Mouse (Mus musculus): ENCODE measurements around the gene Kif19a.

Gene Kif19a

GRCm38 (mm10) chr11:114764820-114765818 lies at the start of gene Kif19a:
Kif19a (plus strand) TSS chr11:114765388.
- no peak for DNase-seq (ENCODE audit: low read depth)

- no peak for DNase-seq (ENCODE audit: low read depth)
Observed at GRCm38 (mm10) chr11:114715531-114715930, 49.7 kb upstream of the Kif19a start.

DNA sequence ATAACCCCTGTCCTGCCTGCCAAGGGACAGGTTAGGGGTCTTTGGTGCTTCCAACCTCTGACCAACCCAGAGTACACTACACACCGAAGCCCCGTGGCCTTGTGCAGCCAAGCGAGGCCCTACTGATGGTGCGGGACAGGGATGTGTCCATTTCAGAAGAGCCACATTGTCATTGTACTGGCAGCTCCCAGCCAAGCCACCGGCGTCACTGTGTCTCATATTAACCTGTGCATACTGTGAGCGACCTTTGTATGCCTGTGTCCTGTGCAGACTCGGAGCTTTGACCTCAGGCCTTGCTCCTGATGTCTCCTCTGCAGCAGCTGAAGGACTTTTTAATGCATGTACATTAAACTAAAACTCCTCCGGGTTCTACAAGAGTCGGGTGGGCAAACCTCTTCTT lies 44.7 kb upstream of the Kif19a start:
- no peak for DNase-seq (ENCODE audit: low read depth)

DNA sequence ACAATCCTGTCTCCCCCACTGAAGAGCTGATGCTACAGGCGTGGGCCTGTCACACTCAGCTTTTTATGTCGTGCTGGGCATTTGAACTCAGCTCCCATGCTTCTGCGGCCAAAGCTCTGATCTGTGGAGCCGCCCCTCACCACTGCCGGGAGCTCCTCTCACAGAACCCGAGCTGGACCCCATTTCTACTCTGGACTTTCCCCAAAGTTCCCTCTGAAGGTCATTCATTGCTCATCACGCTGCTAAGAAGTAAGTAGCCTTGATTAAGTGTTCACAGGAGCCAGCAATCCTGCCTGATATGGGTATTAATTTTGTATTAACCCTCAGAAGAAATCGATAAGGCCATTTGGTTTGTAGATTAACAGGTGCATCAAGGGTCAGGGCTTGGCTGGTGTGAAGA lies 42.8 kb upstream of the Kif19a start:
- DNase-seq (ENCODE audit: low read depth) = no peak

DNA sequence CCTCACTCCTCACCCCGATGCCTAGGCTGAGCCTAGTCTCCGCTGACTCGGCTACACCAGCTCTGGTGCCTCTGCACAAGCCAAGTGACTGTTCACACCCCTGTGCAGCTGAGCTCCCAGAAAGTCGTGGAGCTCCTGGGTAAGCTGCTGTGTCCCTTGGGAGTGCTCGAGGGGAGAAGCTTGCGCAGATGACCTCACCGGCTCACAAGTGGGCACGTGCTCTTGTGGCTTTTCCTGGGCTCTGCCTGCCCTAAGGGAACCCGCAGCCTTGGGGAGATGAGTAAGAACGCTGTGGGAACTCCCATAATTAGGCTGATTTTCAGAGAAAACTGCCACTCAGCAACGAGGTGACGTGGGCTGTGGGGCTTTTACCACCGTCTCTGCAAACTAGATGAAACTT lies 42.2 kb upstream of the Kif19a start:
- DNase-seq (ENCODE audit: low read depth) = no peak

DNA sequence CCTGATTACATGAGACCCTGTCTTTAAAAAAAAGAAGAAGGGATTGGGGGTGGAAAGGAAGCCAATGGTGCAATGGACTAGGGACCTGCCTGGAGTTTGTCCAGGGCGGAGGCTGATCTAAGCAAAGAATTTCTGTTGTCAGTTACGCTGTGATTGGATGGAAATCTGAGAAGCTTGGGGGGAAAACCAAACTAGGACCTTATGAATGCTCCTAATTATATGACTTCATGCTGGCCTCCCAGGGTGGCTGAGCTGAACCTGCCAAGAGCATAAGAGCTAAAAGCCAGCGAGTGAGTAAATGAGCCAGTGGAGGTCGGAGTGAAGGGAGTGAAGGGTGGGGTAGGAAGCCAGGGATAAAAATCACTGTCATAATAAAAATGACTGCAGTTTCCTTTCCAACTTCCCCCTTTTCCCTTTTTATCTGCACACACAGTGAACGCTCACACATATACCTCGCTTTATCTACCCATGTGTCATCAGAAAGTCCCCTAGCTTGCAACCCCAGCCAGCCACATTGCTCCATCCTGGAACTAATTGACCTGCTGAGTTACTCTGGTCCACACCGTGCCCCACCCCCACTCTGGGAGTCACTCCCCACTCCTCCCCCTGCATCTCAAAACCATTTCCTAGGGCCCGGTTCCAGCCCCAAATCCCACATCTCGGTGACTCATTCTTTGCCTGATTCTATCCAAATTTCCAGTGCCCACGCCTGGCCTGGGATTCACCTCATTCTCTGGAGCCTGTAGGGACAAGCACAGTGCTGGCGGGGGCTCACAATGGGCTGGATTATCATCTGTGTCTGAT lies 40.2 kb upstream of the Kif19a start:
- DNase-seq (ENCODE audit: low read depth) = no peak

GRCm38 (mm10) chr11:114726965-114727825 lies 38.0 kb upstream of the Kif19a start, which contains the start of gene Dnaic2:
Dnaic2 (plus strand) TSS chr11:114727408.
- no peak for DNase-seq (ENCODE audit: low read depth)

GRCm38 (mm10) chr11:114727826-114728186 lies 37.4 kb upstream of the Kif19a start:
- no peak for DNase-seq (ENCODE audit: low read depth)

DNA sequence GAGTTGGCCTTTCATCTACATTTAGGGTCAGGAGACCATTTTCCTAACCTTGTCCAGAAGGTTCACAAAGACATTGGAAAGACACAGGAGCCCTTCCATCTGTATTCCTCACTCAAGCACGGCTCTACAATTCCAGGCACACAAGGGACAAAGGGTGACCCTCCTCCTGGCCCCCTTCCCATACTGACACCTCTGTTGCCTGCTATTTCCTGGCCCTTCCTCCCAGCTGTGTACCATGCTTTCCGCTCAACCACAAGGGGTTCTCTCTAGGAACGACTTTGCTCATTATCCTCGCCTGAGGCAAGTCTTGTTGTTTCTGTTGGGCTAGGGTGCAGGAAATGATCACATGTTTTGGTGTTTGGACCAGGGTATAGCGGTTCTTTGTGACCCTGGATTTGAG lies 36.9 kb upstream of the Kif19a start:
- DNase-seq (ENCODE audit: low read depth) = no peak

GRCm38 (mm10) chr11:114729832-114730363 lies 35.3 kb upstream of the Kif19a start:
- DNase-seq (ENCODE audit: low read depth) = no peak

DNA sequence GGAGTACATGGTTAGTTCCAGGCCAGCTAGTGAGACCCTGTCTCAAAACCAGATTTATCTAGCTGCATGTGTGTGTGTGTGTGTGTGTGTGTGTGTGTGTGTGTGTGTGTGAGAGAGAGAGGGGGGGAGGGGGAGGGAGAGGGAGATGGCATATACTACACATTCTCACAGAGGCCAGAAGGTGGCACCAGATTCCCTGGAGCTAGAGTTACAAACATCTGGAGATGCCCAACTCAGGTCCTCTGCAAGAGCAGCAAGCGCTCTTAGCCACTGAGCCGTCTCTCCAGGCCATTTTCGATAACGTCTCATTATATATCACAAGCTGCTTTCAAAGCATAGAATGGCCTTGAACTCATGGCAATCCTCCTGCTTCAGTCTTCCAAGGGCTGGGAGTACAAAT lies 33.5 kb upstream of the Kif19a start:
- DNase-seq (ENCODE audit: low read depth) = no peak

DNA sequence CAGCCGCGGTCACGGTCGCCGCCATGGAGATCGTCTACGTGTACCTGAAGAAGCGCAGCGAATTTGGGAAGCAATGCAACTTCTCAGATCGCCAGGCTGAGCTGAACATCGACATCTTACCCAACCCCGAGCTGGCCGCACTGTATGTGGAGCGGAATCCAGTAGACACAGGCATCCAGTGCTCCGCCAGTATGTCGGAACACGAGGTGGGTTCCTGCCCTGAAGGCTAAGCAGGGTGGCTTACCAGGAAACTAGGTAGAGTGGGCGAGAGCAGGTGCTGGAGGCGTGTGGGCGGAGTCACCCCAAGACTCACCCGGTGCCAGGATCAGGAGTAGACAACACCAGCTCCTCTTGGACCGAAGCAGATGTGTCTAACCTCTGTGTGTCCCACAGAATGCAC lies 32.3 kb upstream of the Kif19a start:
- DNase-seq (ENCODE audit: low read depth) = no peak

- DNase-seq (ENCODE audit: low read depth) = no peak
Observed at GRCm38 (mm10) chr11:114736111-114736510, 29.1 kb upstream of the Kif19a start.

GRCm38 (mm10) chr11:114736913-114737624 lies 28.1 kb upstream of the Kif19a start:
- no peak for DNase-seq (ENCODE audit: low read depth)

- no peak for DNase-seq (ENCODE audit: low read depth)
Observed at GRCm38 (mm10) chr11:114740598-114740997, 24.6 kb upstream of the Kif19a start.

DNA sequence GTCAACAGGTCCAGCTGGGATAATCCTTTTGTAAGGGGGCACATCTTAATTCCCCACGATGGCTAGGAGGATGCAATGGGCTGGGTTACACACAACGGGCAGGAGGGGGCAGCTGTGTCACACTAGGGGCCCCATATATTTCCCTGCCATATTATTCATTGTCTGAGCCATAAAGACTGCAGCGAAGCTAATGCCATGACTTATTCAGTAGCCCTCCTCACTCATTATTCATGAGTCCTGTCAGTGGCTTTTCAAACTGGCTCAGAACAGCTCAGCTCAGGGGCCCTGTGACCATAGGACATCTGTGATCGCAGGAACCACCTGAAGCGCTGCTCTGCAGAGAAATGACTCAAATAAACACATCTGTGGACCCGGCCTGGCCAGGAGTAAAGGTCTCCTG lies 23.7 kb upstream of the Kif19a start:
- DNase-seq (ENCODE audit: low read depth) = no peak

DNA sequence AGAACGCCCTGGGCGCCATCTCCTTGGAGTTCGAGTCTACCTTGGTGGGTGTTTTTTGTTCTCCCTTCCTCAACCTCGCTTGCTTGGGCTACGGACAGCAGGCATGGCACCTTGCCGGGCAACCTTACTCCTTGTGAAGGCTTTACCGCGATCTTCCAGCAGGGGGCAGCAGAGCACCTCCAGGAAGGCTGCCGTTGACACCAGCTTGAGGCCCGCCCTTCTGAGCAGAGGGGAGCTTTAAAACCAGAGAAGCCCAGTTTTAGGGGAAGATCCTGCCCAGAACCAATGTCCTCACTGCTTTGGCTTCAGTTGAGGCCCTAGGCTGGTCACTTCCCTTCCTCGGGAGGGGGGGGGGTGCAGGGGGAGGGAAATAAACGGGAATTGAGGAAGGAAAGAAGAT lies 20.1 kb upstream of the Kif19a start:
- DNase-seq (ENCODE audit: low read depth) = peak; percentile 86

- DNase-seq (ENCODE audit: low read depth) = no peak
Observed at GRCm38 (mm10) chr11:114747564-114748138, 17.5 kb upstream of the Kif19a start.

GRCm38 (mm10) chr11:114769911-114770310 lies 4.7 kb downstream of the Kif19a start:
- DNase-seq (ENCODE audit: low read depth) = no peak

- no peak for DNase-seq (ENCODE audit: low read depth)
Observed at GRCm38 (mm10) chr11:114771896-114772295, 6.7 kb downstream of the Kif19a start.

- no peak for DNase-seq (ENCODE audit: low read depth)
Observed at GRCm38 (mm10) chr11:114780076-114780475, 14.9 kb downstream of the Kif19a start.
